Mouse (Mus musculus) cerebellum, adult 2 months (tissue): Measurements from ENCODE around the gene Dcst2.

Experiments
- CTCF ChIP-seq: fragments of 200-500 bp; IDR thresholded peaks from 2 replicates; pipeline ENCODE4 v1.5.1; 2011; ENCODE audit warnings: low read depth, mild to moderate bottlenecking, control low read depth, low read length, moderate library complexity, borderline replicate concordance; ENCODE audit not compliant: insufficient read depth
- POLR2A ChIP-seq: fragments of 200-500 bp; IDR thresholded peaks from 2 replicates; pipeline ENCODE4 v1.6.1; 2011; ENCODE audit warnings: low read length, control low read depth, borderline replicate concordance; ENCODE audit not compliant: insufficient read depth

DNA sequence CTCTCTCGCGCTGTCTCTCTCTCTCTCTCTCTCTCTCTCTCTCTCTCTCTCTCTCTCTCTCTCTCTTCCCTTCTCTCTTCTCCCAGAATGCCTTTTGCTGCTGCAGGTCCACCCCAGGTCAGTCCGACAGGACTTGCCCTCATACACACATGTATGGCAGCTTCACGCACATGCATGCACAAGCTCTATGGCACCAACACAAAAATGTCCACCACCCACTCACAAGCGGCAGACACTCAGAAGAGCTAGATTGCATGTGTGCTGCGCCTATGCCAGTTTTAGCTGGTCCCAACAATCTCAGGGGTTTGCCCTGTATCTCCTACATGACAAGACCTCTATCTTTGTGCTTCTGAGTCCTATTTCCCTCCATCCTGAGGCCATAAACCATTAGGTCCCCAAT, 44.5 kb upstream of the Dcst2 start:
- no peak for TF ChIP-seq CTCF
- TF ChIP-seq POLR2A: no peak
